Mouse (Mus musculus): ENCODE measurements around the gene Slc25a47.

The Slc25a47 gene

DNA sequence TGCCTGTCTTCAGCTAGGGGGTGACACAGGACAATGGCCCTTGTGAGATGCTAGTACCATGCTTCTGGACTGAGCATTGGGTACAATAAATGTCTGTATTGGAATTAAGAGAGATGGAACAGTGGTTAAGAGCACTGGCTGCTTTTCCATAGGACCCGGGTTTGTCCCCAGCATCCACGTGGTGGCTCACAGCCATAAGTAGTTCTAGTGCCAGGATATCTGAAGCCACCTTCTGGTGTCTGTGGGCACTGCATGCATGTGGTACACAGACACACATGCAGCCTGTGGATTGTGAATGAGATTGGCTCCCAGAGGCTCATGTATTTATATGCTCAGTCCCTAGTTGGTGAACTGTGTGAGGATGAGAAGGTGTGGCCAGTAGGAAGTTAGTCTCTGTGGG lies 33.7 kb downstream of the Slc25a47 start:
- DNase-seq: no peak

- DNase-seq: no peak
These were observed 37.3 kb downstream of the Slc25a47 start for GRCm38 (mm10) chr12:108873122-108873521.

DNA sequence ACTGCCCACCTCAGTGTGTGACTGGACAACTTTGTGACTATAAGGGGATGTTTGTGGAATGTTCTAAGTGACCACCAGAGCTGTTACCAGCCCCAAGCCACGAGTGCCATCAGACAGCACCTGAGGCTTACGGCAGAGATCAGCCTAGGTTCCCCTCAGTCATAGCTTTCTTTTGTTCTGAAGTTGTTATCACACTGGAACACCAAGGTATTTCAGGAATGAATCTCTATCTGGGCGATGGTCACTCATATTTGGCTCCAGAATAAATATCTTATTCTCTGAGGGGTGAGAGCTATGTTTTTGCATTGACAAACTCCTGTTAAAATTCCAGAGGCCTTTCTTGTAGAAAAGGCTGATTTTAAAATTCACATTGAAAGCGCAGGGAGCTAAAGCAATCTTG lies 43.3 kb downstream of the Slc25a47 start:
- DNase-seq: no peak

DNA sequence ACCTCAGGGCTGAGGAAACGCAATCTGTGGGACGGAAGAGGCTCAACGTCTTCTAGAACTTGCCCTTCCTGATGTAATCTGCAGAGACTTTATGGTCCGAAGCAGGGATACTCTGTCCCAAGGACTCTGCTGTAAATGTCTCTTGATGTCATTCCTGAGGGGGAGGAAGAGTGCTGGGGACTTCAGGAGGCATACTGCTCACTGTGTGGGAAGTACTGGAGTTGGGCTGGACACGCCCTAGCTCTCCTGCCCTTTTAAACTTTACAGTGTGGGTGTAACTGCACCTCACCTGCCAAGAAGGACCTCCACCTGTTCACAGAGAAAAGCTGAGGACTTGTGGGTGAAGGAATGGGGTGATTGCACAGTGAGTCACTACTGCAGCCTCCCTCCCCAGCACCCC lies 44.8 kb downstream of the Slc25a47 start:
- DNase-seq: no peak

GRCm38 (mm10) chr12:108881192-108881591 lies 45.3 kb downstream of the Slc25a47 start:
- no peak for DNase-seq

- DNase-seq: no peak
These were observed 46.9 kb downstream of the Slc25a47 start for GRCm38 (mm10) chr12:108882776-108883175.

DNA sequence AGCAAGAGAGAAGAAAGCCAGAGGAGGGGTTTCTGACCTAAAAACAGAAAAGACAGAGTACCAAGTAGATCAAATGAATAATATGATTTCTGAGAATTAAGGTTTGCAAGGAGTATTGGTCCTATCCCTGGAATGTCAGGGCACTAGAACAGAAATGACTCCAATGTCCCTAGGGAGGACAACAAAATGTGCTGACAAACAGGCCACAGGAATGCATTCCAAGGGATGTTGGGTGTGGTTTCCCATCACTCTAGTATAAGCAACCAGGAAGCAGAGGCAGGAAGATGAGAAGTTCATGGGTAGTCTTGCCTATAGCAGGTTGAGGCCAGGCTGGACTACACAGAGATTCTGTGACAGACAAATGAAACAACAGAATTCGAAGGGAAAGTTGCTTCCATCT lies 50.1 kb downstream of the Slc25a47 start:
- peak; percentile 30 for DNase-seq

DNA sequence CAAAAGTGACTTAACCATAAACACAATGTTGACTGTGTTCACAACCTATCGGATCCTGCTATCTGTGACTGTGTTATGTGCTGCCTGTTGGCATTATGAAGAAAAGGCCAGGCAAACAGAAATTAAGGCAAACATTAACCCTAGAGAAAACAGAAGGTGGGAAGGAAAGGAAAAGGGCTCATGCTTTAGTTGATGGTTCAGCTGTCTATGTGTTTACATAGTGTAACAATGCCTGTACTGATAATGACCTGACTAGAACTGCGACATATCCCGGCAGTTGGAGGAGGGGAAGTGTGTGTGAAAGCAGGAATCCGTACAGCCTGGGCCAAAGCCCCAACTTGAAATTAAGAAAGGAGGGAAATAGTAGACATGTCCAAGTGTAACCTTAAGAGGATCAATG lies 51.2 kb downstream of the Slc25a47 start:
- no peak for DNase-seq

GRCm38 (mm10) chr12:108888632-108889031 lies 52.8 kb downstream of the Slc25a47 start:
- DNase-seq: no peak

DNA sequence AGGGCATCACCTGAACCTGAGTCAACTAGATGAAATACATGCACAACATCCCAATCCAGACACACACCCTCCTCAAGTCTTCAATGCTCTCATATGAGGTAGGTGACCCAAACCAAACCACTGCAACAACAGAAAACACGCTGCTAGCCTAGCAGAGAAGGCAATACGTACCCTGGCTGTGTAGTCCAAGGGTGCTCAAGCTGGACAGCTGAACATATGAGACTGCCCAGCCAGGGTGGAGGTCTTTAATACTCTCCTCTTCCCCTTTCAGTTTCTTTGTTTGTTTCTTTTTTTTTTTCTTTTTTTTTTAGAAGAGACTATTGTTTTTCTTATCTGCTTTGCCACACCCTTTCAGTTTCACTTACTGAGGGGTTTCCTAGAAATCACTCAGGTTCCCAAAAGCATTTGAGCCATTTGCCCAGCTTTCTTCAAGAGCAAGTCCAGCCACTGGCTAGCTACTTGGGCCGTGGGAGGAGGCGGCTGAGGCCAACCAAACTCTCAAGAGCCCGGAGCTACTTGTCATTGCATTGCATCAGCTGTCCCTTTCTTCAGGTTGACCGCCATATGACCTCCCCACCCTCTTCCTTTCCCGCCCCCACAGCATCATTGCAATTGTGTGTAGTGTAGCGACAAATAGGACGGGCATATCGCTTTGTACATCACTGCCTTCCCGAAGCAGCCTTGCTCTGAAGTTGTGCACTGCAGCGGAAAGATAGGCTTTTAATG lies 57.3 kb downstream of the Slc25a47 start, which contains the start of gene Wdr25:
Wdr25 (plus strand) TSS at position 643 of the 726 bp plus-strand sequence.
- DNase-seq: peak; percentile 20

DNA sequence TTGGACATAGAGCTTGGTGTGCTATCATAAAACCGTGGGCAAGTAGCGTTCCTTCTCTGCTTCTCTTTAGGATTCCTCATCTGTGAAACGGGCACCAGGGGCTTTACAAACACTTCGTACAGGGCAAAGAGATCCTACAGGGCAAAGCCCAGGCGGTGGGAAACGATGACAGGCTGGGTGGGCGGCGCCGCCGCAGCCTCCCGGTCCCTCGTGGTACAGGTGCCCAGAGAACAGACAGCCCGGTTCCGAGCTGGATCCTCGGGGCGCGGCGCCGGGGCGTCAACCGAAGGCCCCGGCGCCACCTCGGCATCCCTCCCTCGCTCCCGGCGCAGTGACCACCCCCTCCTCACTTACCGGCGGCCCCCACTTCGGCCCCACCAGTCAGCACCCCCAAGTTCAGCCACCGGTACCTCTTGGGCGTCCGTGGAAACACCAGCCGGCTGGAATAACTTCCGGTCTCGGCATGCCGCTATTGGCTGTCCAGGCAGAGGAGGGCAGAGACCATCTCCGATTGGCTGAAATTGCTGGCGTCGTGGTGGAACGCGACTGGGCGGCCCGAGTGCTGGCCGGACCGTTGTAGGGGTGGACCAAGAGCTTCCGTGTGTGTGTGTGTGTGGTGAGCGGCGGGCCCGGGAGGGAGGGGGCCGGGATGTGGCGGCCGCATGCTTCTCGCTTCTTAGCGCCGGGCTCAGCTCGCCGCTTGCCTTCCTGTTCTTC lies 58.0 kb downstream of the Slc25a47 start, which contains the start of gene Wars:
Wars (minus strand) TSS at position 460 of the 717 bp plus-strand sequence.
- peak; percentile 97 for DNase-seq

DNA sequence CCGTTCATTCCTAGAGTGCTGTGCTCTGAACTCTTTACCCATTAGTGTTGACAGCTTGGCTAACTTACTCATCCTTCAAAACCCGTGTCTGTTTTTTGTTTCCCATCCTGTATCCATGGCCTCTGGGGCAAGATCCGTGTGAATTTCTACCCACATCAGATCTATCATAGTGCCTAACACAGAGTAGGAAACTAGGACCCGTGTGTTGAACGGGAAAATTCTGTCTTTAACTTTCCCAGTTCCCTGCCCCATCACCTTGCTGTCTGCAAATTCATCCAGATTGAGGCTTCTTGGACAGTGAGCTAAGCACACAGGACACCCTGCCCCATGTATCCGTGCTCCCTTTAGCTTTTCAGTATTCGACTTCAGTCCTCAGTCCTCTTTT lies 58.6 kb downstream of the Slc25a47 start:
- no peak for DNase-seq

DNA sequence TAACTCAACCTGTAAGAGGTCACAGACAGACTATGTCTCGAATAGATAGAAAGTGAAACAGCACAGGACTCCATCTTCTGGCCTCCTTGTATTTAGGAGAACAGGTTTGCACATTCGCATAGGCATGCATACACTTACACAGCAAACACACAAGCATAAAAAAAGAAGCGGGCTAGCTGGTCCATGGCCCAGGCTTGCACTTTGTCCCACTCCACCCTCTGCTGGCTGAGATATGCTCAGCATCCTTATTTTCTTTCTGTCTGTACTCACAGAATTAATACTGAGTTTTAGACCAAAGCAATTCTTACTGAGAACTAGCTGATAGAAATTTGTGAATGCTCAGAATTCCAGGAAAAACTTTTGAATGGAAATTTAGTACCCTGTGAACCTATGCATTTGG lies 60.2 kb downstream of the Slc25a47 start:
- peak; percentile 45 for DNase-seq

DNA sequence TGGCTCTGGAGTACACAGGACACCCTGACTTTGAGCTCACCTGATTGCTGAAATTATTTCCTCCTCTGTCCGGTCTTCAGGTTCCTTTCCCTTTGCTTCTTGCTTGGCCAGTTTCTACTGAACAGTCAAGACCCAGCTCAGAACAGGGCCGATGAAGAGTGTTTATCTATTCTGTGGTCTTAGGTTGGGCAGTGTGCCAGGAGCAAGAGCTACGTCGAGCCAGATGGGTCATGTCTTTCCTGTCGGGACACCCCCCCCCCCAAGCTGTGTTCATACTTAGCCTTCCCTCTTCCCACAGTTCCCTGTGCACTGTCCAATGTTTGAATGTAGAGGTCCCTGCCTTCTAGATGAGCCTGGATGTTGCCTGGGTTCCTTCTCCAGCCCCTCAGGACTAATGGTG lies 65.5 kb downstream of the Slc25a47 start:
- DNase-seq: no peak

DNA sequence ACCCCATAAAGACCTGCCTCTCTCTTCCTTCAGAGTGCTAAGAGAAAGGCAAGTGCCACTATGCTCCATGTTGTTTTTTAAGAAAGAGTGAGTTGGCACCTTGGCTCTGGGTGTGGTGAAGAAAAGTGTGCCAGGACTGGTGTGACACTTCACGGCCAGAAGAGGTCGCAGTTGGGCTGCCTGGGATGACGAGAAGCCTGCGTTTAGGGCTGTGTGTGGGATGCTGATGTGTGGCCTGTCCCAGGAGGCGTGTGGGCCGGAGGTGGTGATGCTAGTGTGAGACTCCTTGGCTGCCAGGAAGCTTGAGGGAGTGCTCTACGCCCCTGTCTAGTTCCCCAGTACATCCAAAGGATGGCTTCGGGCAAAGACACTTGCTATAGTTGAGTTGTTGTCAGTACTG lies 67.1 kb downstream of the Slc25a47 start:
- DNase-seq: peak; percentile 50

DNA sequence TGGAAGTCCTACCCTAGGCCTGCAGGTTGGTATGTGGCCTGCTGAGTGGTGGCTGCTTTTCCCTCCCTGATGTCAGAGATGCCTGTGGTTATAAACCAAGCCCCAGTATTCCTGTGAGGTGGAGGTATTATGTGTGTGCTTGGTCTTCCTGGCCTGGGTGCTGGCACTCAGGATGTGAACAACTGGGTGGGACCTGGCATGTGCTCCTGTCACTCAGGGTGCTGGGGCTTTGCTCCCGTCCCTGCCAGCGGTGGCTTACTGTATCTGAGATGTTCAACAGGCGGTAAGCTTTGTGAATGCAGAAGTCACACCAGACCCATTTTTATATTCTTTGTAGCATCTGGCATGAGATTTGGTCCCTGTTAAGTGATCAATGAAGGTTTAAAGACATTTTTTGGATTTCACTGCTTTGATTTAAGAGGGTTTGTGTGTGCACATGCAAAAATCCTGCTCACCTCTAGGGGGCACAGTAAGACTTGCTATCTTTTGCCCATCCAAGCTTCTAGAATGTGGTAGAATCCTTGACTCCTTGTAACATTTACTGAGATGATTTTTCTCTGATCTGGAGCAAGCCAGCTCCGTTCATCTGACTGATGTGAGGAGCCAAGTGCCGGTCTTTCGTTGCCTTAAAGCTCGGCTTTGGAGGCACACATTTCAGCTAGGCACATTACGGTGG lies 67.9 kb downstream of the Slc25a47 start:
- DNase-seq: peak; percentile 61

DNA sequence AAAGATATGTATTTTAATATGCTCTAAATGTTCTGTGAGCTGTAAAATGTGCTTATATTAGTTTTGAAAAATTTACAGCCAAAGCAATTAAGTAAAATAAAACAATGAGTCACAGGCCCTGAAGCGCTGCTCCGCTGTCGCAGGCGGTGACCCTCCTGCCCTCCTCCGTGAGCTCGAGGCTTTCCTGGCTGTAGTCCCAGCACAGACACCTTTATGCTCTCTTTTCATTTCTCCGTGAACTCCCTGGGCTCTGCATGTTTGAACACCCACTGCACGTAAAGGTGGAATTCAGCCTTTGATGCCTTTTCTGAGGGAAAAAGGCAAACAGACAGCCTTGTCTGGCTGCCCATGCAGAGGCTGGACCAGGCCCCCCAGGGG lies 68.4 kb downstream of the Slc25a47 start:
- DNase-seq: no peak

- DNase-seq: no peak
These were observed 69.9 kb downstream of the Slc25a47 start for GRCm38 (mm10) chr12:108905620-108906302.

DNA sequence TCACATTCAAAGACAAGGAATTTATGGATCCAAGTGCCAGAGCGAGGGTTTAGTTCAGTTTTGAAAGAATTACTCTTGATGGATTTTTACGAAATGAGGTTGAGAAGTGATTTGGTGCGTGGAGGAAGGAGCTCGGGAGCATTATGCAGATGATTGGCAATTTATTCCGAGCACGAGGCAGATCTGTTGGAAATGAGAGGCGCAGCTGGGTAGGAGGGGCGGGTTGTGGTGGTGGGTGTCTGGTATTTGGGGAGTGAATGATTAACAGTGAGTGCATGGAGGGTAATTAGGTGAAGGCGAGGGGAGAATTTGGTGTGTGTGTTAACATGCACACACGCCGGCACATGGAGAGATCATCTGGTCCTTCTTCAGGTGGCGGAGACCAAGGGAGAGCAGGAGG lies 70.6 kb downstream of the Slc25a47 start:
- no peak for DNase-seq
